Mouse (Mus musculus): ENCODE data around the gene Myo7a.

Gene Myo7a

GRCm38 (mm10) chr7:98103002-98103941 is 16.1 kb downstream of the Myo7a start:
- peak; percentile 80 for DNase-seq (ENCODE audit: low read depth, low spot score)

DNA sequence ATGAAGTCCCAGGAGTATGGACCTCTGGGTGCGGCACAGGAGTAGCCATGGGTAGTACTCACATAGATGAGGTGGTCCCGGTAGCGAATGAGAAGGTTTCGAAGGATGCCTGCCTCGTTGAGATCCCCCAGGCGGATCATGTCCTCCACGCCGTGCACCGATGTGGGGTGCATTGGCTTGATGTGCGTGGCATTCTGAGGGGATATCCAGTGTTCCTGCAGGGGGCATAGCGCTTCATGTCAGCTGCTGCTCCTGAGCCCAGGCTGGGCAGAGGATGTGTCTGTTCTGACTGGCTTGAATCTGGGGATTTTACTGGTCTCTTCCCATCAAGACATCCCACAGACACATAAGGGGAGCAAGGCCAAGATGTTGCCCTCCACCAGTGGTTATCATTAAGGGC is 16.8 kb downstream of the Myo7a start:
- DNase-seq (ENCODE audit: low read depth, low spot score), result no peak

- DNase-seq (ENCODE audit: low read depth, low spot score), result no peak
Measured at GRCm38 (mm10) chr7:98097557-98097956, 21.8 kb downstream of the Myo7a start.

DNA sequence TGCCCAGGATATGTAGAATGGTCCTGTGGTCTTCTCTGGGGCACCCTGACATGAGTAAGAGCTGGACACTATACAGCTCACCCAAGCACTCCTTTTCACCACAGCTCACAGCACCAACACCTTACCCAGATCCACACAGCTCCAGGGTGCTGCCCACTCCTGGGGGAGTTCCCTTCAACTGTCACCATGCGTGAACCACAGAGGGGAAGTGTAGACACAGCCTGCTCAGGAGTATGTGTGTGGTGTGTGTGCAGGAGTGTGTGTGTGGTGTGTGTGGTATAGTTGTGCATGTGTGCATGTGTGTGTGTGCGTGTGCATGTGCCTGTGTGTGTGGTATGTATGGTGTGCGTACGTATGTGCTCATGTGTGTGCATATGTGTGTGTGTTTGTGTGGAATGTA is 23.5 kb downstream of the Myo7a start:
- DNase-seq (ENCODE audit: low read depth, low spot score), result no peak

GRCm38 (mm10) chr7:98086346-98086745 is 33.0 kb downstream of the Myo7a start:
- no peak for DNase-seq (ENCODE audit: low read depth, low spot score)

GRCm38 (mm10) chr7:98085314-98085713 is 34.0 kb downstream of the Myo7a start:
- DNase-seq (ENCODE audit: low read depth, low spot score), result no peak

- no peak for DNase-seq (ENCODE audit: low read depth, low spot score)
Measured at GRCm38 (mm10) chr7:98084541-98085293, 34.6 kb downstream of the Myo7a start.

DNA sequence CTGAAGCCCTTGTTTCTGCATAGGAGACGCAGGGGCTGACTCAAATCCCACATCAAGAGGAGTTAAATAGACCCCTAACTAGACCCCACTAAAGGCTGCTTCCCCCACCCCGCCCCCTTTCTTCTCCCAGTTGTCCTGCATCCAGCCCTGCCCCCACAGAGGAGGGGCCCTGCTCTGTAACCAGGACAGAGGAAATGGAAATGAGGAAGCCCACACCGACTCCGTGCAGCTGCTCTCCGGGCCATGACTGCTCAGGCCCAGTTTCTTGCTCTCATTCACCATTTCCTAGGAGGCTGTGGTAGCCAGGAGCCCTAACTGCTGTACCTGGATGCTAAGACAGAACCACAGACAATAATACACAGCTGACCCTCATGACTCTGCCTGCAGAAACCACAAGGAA is 36.9 kb downstream of the Myo7a start:
- DNase-seq (ENCODE audit: low read depth, low spot score), result no peak

- no peak for DNase-seq (ENCODE audit: low read depth, low spot score)
Measured at GRCm38 (mm10) chr7:98077453-98077852, 41.9 kb downstream of the Myo7a start.

DNA sequence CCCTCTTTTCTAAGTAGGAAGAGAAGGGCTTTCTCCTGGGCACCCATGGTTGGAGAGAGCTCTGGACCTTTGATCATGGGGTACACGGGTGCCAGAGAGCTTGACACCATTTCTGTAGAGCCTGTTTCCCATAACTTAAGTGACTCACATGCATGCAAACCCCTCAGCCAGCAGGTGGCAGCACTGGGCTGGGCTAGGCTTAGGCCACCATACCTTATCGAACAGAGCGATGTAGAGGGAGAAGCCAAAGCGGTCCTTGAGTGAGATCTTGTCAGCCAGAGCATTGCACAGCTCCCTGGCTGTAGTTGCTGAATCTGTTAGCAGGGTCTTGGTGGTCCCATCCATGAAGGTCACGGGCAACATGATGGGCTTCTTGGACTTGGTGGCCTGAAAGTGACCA is 47.7 kb downstream of the Myo7a start:
- peak; percentile 61 for DNase-seq (ENCODE audit: low read depth, low spot score)

- no peak for DNase-seq (ENCODE audit: low read depth, low spot score)
Measured at GRCm38 (mm10) chr7:98066229-98066628, 53.1 kb downstream of the Myo7a start.

DNA sequence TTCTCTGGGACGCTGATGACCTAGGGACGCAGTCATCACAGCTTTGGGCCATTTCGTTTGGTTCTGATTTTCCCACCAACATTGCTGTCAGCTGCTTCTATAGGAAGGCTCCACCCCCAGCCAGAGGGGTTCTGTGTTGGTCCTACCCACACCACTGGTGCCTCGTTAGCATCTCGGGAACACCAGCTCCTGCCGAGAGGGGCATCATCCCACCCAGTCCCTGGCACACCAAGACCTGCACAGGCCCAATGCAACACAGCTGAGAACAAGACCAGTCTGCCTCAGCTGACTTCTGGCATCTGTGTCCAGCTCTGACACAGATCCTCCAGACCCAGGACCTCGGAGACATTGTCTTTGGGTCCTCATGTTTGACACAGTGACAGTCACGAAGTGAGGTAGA is 64.4 kb downstream of the Myo7a start:
- DNase-seq (ENCODE audit: low read depth, low spot score), result no peak

GRCm38 (mm10) chr7:98054461-98054860 is 64.9 kb downstream of the Myo7a start:
- no peak for DNase-seq (ENCODE audit: low read depth, low spot score)

DNA sequence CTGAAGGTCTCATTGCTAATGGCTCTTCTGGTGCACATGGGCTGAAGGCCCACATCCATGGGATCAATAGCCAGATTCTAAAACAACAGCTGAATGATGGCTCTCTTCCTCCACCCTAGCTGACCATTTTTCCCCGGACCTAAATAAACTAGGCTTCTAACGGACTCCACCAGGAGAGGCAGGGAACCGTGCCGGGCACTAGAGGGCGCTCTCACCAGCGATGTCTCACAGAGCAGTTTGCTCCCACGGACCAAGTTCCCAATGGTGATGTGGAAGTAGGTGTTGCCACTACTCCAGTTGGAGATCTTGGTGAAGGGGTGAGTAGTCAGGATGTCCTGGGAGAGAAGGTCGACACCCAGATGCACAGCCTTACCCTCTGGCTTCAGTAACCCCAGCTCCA is 67.3 kb downstream of the Myo7a start:
- DNase-seq (ENCODE audit: low read depth, low spot score), result no peak

GRCm38 (mm10) chr7:98048101-98048824 is 71.1 kb downstream of the Myo7a start:
- DNase-seq (ENCODE audit: low read depth, low spot score), result no peak

DNA sequence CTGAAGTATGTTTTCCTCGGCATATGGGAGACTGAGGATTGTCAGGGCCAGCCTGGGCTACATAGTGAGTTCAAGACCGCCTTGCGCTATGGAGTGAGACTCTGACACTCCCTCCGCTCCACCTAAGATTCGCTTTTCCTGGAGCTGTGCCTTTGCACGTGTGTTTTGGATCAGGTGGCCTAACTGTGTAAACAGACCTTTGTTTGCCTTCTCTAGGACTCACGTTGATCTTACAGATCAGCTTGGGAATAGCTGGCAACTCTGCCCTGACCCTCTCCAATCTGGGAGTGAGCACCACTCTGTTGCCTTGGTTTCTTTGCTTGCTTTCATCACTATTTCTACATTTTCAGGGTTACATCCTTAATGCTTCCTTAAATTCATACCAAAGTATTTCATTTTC is 116.7 kb downstream of the Myo7a start:
- DNase-seq (ENCODE audit: low read depth, low spot score), result no peak
